23 mouse cellular contexts compared by ENCODE assay signal in the genomic region with DNA sequence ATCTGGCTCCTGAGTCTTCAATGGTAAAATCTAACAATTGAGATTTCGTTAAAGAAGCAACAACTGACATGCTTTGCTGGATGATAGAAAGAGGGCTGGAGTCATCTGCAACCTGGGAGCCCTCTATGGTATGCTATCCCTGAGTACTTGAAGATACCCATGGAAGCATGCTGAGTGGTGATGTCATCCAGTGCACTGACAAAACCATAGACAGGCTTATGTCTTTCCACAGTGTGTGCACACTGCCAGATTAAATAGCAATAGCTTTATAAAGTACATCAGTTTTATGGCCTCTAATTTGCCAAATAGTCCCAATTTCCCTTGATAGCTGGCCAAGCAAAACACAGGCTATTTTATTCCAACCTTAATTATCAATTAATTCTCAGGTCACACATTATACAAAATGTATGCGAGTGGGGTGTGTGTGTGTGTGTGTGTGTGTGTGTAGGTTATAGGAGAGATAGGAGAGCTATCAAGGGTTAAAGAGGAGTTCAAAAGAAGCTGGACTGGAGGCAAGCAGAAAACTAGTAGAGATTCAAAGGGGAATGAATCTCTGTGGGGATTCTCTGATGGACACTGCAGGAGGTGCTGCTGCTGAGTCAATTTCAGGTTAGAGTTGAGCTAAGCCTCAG.
"Had no signal": no experiment of that assay in that cellular context is flagged by ENCODE, and none has a peak within 500 bp of the region (broad histone marks: within the 10 kb centered on the region; RNA-seq: fewer than 3 reads in every experiment).

No protein-coding gene starts in this region.

- H3K9me3 ChIP-seq: heart, embryonic 10.5 days; heart, embryonic 12.5 days; kidney, embryonic 15.5 days; limb, embryonic 13.5 days; limb, embryonic 15.5 days; liver, embryonic 12.5 days had no signal

- H3K36me3 ChIP-seq: heart, embryonic 10.5 days; heart, embryonic 12.5 days; kidney, embryonic 15.5 days; limb, embryonic 13.5 days; limb, embryonic 15.5 days; liver, embryonic 12.5 days had no signal

- H3K27me3 ChIP-seq: heart, embryonic 12.5 days; kidney, embryonic 15.5 days; limb, embryonic 13.5 days; limb, embryonic 15.5 days; liver, embryonic 12.5 days had no signal

- ATAC-seq: forebrain, embryonic 16.5 days; intestine, embryonic 16.5 days; liver, embryonic 12.5 days had no signal

- H3K4me2 ChIP-seq: heart, embryonic 12.5 days; kidney, embryonic 15.5 days; limb, embryonic 13.5 days; limb, embryonic 15.5 days; liver, embryonic 12.5 days had no signal

- H3K4me3 ChIP-seq: gastrocnemius, adult 2 months; heart, embryonic 10.5 days; heart, embryonic 12.5 days; kidney, embryonic 15.5 days; limb, embryonic 13.5 days; limb, embryonic 15.5 days; liver, embryonic 12.5 days had no signal

- H3K4me1 ChIP-seq: heart, embryonic 10.5 days; heart, embryonic 12.5 days; kidney, embryonic 15.5 days; limb, embryonic 13.5 days; limb, embryonic 15.5 days; liver, embryonic 12.5 days had no signal

- H3K9ac ChIP-seq: heart, embryonic 12.5 days; kidney, embryonic 15.5 days; limb, embryonic 13.5 days; limb, embryonic 15.5 days; liver, embryonic 12.5 days had no signal

- H3K27ac ChIP-seq: gastrocnemius, adult 2 months; heart, embryonic 10.5 days; kidney, embryonic 15.5 days; kidney, postnatal 0 days; limb, embryonic 13.5 days; limb, embryonic 15.5 days; liver, embryonic 12.5 days had no signal

- DNase-seq: gastrocnemius, adult 2 months; gastrocnemius, postnatal 10 days; gastrocnemius, postnatal 25 days; heart, adult 18-20 months; heart, postnatal 10 days; heart, postnatal 4 days; kidney, adult 11 months; kidney, adult 2 months; kidney, adult 9 months; kidney, postnatal 14 days; kidney, postnatal 36 days; layer of hippocampus, adult 9-11 months; layer of hippocampus, postnatal 36 days; left cerebral cortex, postnatal 4 days had no signal
